Mouse (Mus musculus) heart, adult 2 months (tissue): Measurements from ENCODE around the gene AI464131. TPM values are rescaled to one million over a fixed set of nuclear protein-coding genes. Genes with fewer than 3 reads are reported as not detected.

Experiments
- DNase-seq, 2 experiments: peaks; one replicate each; pipeline ENCODE4 v3.0.0; 2021
- H3K27ac ChIP-seq: fragments of 200-600 bp; 2 replicates; pipeline ENCODE4 v1.8.1; 2022
- H3K27me3 ChIP-seq: fragments of 200-500 bp; 2 replicates; pipeline ENCODE4 v1.6.1; 2012; ENCODE audit warnings: mild to moderate bottlenecking, low read length, inconsistent platforms, mixed read lengths; ENCODE audit not compliant: control insufficient read depth, insufficient read depth
- H3K36me3 ChIP-seq: fragments of 200-500 bp; 2 replicates; pipeline ENCODE4 v1.6.1; 2012; ENCODE audit warnings: low read length, inconsistent platforms; ENCODE audit not compliant: control insufficient read depth, insufficient read depth
- H3K4me1 ChIP-seq: fragments of 200-500 bp; 2 replicates; pipeline ENCODE4 v1.6.1; 2011; ENCODE audit warnings: low read length; ENCODE audit not compliant: control insufficient read depth, insufficient read depth
- H3K4me3 ChIP-seq: fragments of 200-600 bp; 2 replicates; pipeline ENCODE4 v1.8.1; 2022
- H3K79me2 ChIP-seq: fragments of 200-500 bp; replicated peaks from 2 replicates; pipeline ENCODE4 v1.6.1; 2012; ENCODE audit warnings: mild to moderate bottlenecking, inconsistent platforms, low read length, moderate library complexity, mixed read lengths; ENCODE audit not compliant: control insufficient read depth, insufficient read depth
- H3K9ac ChIP-seq: fragments of 200-500 bp; 2 replicates; pipeline ENCODE4 v1.6.1; 2012; ENCODE audit warnings: low read depth, mild to moderate bottlenecking, control low read depth, inconsistent platforms, low read length, mixed read lengths
- CTCF ChIP-seq: fragments of 200-600 bp; IDR thresholded peaks from 2 replicates; pipeline ENCODE4 v1.8.1; 2022; ENCODE audit warnings: antibody characterized with exemption, mild to moderate bottlenecking, moderate library complexity
- EP300 ChIP-seq: fragments of 200-500 bp; IDR thresholded peaks from 2 replicates; pipeline ENCODE4 v1.6.1; 2011; ENCODE audit warnings: low read depth, low read length, control low read depth; ENCODE audit not compliant: insufficient read depth
- POLR2A ChIP-seq: fragments of 200-500 bp; IDR thresholded peaks from 2 replicates; pipeline ENCODE4 v1.6.1; 2011; ENCODE audit warnings: mild to moderate bottlenecking, low read depth, low read length, control low read depth; ENCODE audit not compliant: insufficient read depth
- WGBS: fragments of 180-500 bp; shearing (Covaris S2); methylation state at CpG from one replicate; pipeline ENCODE4 v1.1.7; 2018; 5-methylcytosine and 5-hydroxymethylcytosine counted together
- intact Hi-C: fragments of 180-260 bp; cut with DNase I; formaldehyde crosslinking; loops from one replicate; pipeline ENCODE4 v1.15.1; 2025
- long read RNA-seq: library from polyadenylated mRNA; stranded (forward); transcript quantifications from one replicate; pipeline ENCODE4 v2.0.0, GENCODE M21; 2021
- polyA plus RNA-seq: library from polyadenylated mRNA; depleted of rRNA; stranded (reverse); fragments of >200 nt; gene quantifications from 2 replicates; pipeline ENCODE4 v1.2.3, GENCODE M21; 2012; rRNA removed
- total RNA-seq, 2 experiments: library from RNA; stranded (reverse); gene quantifications; 2 replicates each; pipeline ENCODE4 v1.2.3; 2021

Gene AI464131
- total RNA-seq (10 to 100 TPM; 11.6 to 12.0 TPM), polyA plus RNA-seq (7.6 and 11.0 TPM in 2 replicates)
- long read RNA-seq, full-length matches to known transcripts: 14 of 15 reads
- long read RNA-seq, partial matches to known transcripts: 0 of 15 reads
- long read RNA-seq, other reads (novel, unspliced or antisense): 1 of 15 reads

- intact Hi-C loops: loop anchor here (1.0 kb wide), 1 partner anchor 35 kb away; no protein-coding TSS in a partner anchor
- peak within 1 kb of the TSS; percentile 63 for H3K4me3 ChIP-seq
- H3K36me3 ChIP-seq: no peaks in the 10 kb centered on the region
- WGBS: 2% methylated on average over 18 of the region's 18 CpGs
- H3K27ac ChIP-seq: peak within 1 kb of the TSS; percentile 65
- peaks cover 6% of the 10 kb centered on the region; the same call in 1 of the 2 replicates for H3K4me1 ChIP-seq
- peak within 1 kb of the TSS; percentile 64 for H3K9ac ChIP-seq
- no peaks in the 10 kb centered on the region for H3K79me2 ChIP-seq
- TF ChIP-seq EP300 (0 out of 2 replicates have a peak, but pooled peaks have one; percentile 42), CTCF (peak; percentile 25), POLR2A (peak; percentile 65)
- H3K27me3 ChIP-seq: peaks cover 5% of the 10 kb centered on the region; the same call in 1 of the 2 replicates
- peak; percentile 97 for DNase-seq
Measured at GRCm38 (mm10) chr4:41502986-41503412, at the start of gene AI464131. TSS of gene AI464131 (minus strand) at chr4:41503076.

- peak; percentile 78 to 81 for DNase-seq
- no peaks in the 10 kb centered on the region for H3K79me2 ChIP-seq
- intact Hi-C loops: loop anchor here (1.0 to 5.0 kb wide), 4 partner anchors 62 to 156 kb away; partner anchors contain the start of gene Nudt2
- H3K4me1 ChIP-seq: peaks cover 18% of the 10 kb centered on the region
- H3K9ac ChIP-seq: no peak overlapping the region
- TF ChIP-seq POLR2A (no peak), EP300 (peak; percentile 74; the same call in 1 of the 2 replicates), CTCF (peak; percentile 93)
- H3K27me3 ChIP-seq: no peaks in the 10 kb centered on the region
- no peak overlapping the region for H3K4me3 ChIP-seq
- peaks cover 9% of the 10 kb centered on the region for H3K36me3 ChIP-seq
- H3K27ac ChIP-seq: no peak overlapping the region
- 38% methylated on average over 6 of the region's 6 CpGs for WGBS
Measured at GRCm38 (mm10) chr4:41552529-41552928, 49.7 kb upstream of the AI464131 start.

DNA sequence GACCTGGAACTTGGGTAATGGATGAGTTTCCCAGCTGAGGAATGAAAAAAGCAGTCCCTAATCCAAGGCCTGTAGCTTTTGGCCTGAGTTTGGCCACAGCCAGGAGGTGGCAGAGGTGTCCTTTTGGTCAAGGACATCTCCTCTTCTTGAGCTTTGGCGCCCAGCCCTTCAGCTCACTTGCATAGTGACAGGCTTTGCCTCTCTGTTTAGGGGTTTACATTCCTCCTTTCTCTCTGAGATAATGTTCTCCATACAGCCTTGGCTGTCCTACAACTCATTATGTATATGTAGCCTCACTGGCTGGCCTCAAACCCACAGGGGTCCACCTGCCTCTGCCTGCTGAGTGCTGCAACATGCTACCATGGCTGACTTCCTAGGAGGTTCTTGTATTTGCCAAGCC is 44.2 kb upstream of the AI464131 start:
- no peaks in the 10 kb centered on the region for H3K36me3 ChIP-seq
- no peak overlapping the region for H3K4me3 ChIP-seq
- no peak overlapping the region for H3K27ac ChIP-seq
- H3K79me2 ChIP-seq: no peaks in the 10 kb centered on the region
- peak in 1 of 2 experiments; percentile 19 for DNase-seq
- no peak for TF ChIP-seq EP300
- peak; percentile 35 for TF ChIP-seq CTCF
- intact Hi-C loops: no loop called here
- H3K27me3 ChIP-seq: no peaks in the 10 kb centered on the region
- peaks cover 2% of the 10 kb centered on the region; the same call in 1 of the 2 replicates for H3K4me1 ChIP-seq
- H3K9ac ChIP-seq: no peak overlapping the region
- WGBS: 56% methylated on average over 1 of the region's 1 CpGs

GRCm38 (mm10) chr4:41545985-41546384 is 43.1 kb upstream of the AI464131 start:
- H3K36me3 ChIP-seq: no peaks in the 10 kb centered on the region
- intact Hi-C loops: no loop called here
- H3K4me3 ChIP-seq: no peak overlapping the region
- no peaks in the 10 kb centered on the region for H3K27me3 ChIP-seq
- H3K4me1 ChIP-seq: peaks cover 2% of the 10 kb centered on the region; the same call in 1 of the 2 replicates
- no peak for DNase-seq
- no peak overlapping the region for H3K27ac ChIP-seq
- no peak overlapping the region for H3K9ac ChIP-seq
- no peaks in the 10 kb centered on the region for H3K79me2 ChIP-seq
- WGBS: 25% methylated on average over 8 of the region's 8 CpGs
- no peak for TF ChIP-seq CTCF
- no peak for TF ChIP-seq POLR2A
- TF ChIP-seq EP300: no peak

DNA sequence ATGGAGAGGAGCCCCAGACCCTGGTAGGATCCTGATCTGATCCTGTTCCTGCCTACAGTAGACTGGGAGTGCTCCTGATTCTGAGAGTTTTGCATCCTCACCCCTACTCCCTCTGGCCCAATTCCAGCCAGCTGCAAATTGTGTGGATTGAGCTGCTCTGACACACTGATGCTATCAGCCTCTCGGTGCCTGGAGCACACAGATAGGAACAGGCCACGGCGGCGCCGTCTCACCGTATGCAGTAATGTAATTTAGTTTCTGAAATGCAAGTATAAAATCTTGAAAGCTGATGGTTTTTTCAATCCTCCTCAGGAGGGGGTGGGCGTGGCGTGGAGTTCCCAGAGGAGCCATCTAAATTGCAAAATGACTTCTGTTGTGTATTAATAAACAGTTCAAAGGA is 39.3 kb upstream of the AI464131 start:
- H3K9ac ChIP-seq: no peak overlapping the region
- no peak for TF ChIP-seq POLR2A
- no peak for TF ChIP-seq CTCF
- TF ChIP-seq EP300: no peak
- DNase-seq: no peak
- 71% methylated on average over 8 of the region's 8 CpGs for WGBS
- intact Hi-C loops: no loop called here
- H3K4me3 ChIP-seq: no peak overlapping the region
- 0 out of 2 replicates have a peak, but pooled peaks cover 2% of the 10 kb centered on the region for H3K79me2 ChIP-seq
- no peaks in the 10 kb centered on the region for H3K4me1 ChIP-seq
- H3K27ac ChIP-seq: no peak overlapping the region
- no peaks in the 10 kb centered on the region for H3K36me3 ChIP-seq
- H3K27me3 ChIP-seq: no peaks in the 10 kb centered on the region

GRCm38 (mm10) chr4:41534866-41535265 is 32.0 kb upstream of the AI464131 start:
- H3K4me3 ChIP-seq: no peak overlapping the region
- no peaks in the 10 kb centered on the region; the same call in 1 of the 2 replicates for H3K4me1 ChIP-seq
- H3K9ac ChIP-seq: no peak overlapping the region
- DNase-seq: no peak
- H3K79me2 ChIP-seq: peaks cover 2% of the 10 kb centered on the region; the same call in 1 of the 2 replicates
- no peak for TF ChIP-seq CTCF
- TF ChIP-seq POLR2A: no peak
- TF ChIP-seq EP300: no peak
- intact Hi-C loops: no loop called here
- WGBS: 82% methylated on average over 5 of the region's 5 CpGs
- no peak overlapping the region for H3K27ac ChIP-seq
- H3K27me3 ChIP-seq: no peaks in the 10 kb centered on the region
- no peaks in the 10 kb centered on the region for H3K36me3 ChIP-seq
